Mouse (Mus musculus): ENCODE results near the gene Fbxw4.
"Not testable (repeated sequence)": the region's sequence is repeated elsewhere in the genome, so short reads cannot be mapped to it uniquely, and the experiment has no call there.

DNA sequence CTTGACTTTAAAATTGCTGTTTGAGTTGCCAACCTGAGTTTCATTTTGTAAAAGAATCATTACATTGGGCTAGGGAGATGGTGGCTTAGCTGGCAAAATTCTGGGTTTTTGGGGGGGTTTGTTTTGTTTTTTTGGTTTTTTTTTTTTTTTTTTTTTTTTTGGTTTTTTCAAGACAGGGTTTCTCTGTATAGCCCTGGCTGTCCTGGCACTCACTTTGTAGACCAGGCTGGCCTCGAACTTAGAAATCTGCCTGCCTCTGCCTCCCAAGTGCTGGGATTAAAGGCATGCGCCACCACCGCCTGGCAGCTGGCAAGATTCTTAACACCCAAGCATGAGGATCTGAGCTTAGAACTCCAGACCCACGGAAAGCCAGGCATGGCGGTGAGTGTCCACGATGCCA is 11.6 kb downstream of the Fbxw4 start:
- not testable (repeated sequence) for TF ChIP-seq CTCF (IDR thresholded peaks at IDR 0.05; ENCODE audit: low read depth); EP300 (optimal IDR thresholded peaks at IDR 0.05)

All from stomach, postnatal 0 days (tissue).